Mouse (Mus musculus) Patski (cell line): ENCODE results near the gene Sema7a. TPM values are rescaled to one million over a fixed set of nuclear protein-coding genes. Genes with fewer than 3 reads are reported as not detected.

Source experiments
- ATAC-seq: fragments of 100-300 bp; one replicate; pipeline ENCODE4 v1.8.0; 2021
- CTCF ChIA-PET: fragments of 350-600 bp; sonication (Branson Sonifier 250); formaldehyde crosslinking; loops from one replicate; lab custom pipeline; 2022; ENCODE audit warnings: inconsistent platforms; lab: Charles Lee
- POLR2A ChIA-PET: fragments of 350-600 bp; sonication (Branson Sonifier 250); formaldehyde crosslinking; loops from one replicate; lab custom pipeline; 2022; ENCODE audit warnings: antibody characterized with exemption, inconsistent platforms; lab: Charles Lee
- DNase-seq: peaks from one replicate; pipeline ENCODE4 v3.0.0-alpha.2; 2011; ENCODE audit warnings: low read depth, low spot score
- H3K27me3 ChIP-seq: fragments of 371-371 bp; one replicate; pipeline ENCODE4 v1.5.1; 2021
- CTCF ChIP-seq: fragments of 100-300 bp; IDR thresholded peaks from one replicate; pipeline ENCODE4 v1.5.1; 2021
- in situ Hi-C: fragments of 300-500 bp; cut with MboI; formaldehyde crosslinking; loops from 3 replicates; pipeline ENCODE4 v1.11.1; 2018; ENCODE audit warnings: low pct_unique_long_range_greater_than_20kb, mixed read lengths
- polyA plus RNA-seq: library from polyadenylated mRNA; unstranded; gene quantifications from one replicate; pipeline ENCODE4 v1.2.3, GENCODE M21; 2021

Gene Sema7a
- polyA plus RNA-seq, 1 experiment from 2014 or later = 77.8 TPM

GRCm38 (mm10) chr9:57958615-57959014 is 18.7 kb downstream of the Sema7a start:
- TF ChIP-seq CTCF = no peak
- DNase-seq (no peak), ATAC-seq (no peak)
- CTCF ChIA-PET = interaction anchor here (1.1 kb wide), 1 partner anchor 19 kb away, joined by 5 read pairs; the partner anchor contains the start of gene Sema7a
- POLR2A ChIA-PET = no interaction called here
- no peaks in the 10 kb centered on the region for H3K27me3 ChIP-seq
- in situ Hi-C loops = no loop called here

- DNase-seq (no peak), ATAC-seq (no peak)
- no peak for TF ChIP-seq CTCF
- in situ Hi-C loops = no loop called here
- no peaks in the 10 kb centered on the region for H3K27me3 ChIP-seq
- POLR2A ChIA-PET = no interaction called here
- CTCF ChIA-PET = interaction anchor here (1.1 kb wide), 1 partner anchor 20 kb away, joined by 5 read pairs; the partner anchor contains the start of gene Sema7a
Measured at GRCm38 (mm10) chr9:57959399-57959798, 19.5 kb downstream of the Sema7a start.

- no peak for ATAC-seq
- no peak for TF ChIP-seq CTCF
- CTCF ChIA-PET = interaction anchor here (1.0 to 1.1 kb wide), 3 partner anchors 20 to 31 kb away, joined by 3 to 5 read pairs (median 5); partner anchors contain the start of gene Sema7a
- POLR2A ChIA-PET = no interaction called here
- in situ Hi-C loops = no loop called here
- DNase-seq = no peak
- H3K27me3 ChIP-seq = no peaks in the 10 kb centered on the region
Measured at GRCm38 (mm10) chr9:57959886-57960866, 20.3 kb downstream of the Sema7a start.

DNA sequence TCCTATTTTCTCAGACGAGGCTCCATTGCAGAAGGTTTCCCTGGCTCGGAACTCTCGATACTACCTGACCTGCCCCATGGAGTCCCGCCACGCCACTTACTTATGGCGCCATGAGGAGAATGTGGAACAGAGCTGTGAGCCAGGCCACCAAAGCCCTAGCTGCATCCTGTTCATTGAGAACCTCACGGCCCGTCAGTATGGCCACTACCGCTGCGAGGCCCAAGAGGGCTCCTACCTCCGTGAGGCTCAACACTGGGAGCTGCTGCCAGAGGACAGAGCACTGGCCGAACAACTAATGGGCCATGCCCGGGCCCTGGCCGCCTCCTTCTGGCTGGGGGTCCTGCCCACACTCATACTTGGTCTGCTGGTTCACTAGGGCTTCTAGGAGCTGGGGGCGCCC is 21.3 kb downstream of the Sema7a start:
- TF ChIP-seq CTCF = no peak
- ChIA-PET CTCF (interaction anchor here (1.0 kb wide), 1 partner anchor 30 kb away, joined by 3 read pairs; no protein-coding TSS in a partner anchor), POLR2A (interaction anchor here (0.6 kb wide), 1 partner anchor 8 kb away, joined by 3 read pairs; no protein-coding TSS in a partner anchor)
- ATAC-seq (no peak), DNase-seq (no peak)
- H3K27me3 ChIP-seq = no peaks in the 10 kb centered on the region
- in situ Hi-C loops = no loop called here

DNA sequence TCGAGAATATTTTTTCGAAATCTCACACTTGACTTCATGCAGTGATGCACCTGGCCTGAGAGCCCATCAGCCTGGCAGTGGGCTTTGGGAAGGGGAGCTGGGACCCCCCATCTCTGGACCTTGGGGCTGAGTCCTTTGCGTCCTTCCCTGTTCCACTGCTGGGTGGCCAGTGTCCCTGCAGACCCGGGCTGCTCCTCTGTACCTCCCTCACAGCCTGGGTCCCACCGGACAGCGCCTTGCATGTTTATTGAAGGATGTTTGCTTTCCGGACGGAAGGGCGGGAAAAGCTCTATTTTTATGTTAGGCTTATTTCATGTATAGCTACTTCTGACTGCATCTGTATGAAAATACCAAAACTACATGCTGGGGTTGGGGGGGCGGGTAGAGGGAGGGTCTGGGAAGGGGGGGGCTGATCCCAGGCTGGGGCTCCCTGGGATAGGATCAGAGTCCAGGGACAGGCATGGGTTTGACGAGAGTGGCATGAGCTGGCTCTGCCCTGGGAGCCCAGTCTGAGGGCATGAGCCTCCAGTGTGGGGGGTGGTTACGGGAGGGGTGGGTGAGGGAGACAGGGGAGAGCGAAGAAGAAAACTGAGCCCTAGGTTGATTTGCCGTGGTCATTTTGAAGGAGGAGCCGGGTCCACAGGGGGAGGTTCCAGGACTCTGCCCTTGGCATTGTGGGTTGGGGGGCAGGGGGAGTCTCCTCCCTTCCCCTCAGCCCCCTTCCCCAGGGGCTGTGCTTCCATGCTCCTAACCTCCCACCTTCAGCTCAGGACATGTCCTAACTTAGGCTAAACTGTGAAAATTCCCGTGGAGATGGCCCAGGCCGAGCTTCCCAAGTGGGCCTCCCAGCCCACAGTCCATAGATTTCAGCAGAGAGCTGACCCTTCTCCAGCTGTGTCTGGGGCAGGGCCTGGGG is 22.2 kb downstream of the Sema7a start:
- CTCF ChIA-PET = no interaction called here
- no peak for DNase-seq
- TF ChIP-seq CTCF = no peak
- H3K27me3 ChIP-seq = no peaks in the 10 kb centered on the region
- ATAC-seq = no peak
- POLR2A ChIA-PET = no interaction called here
- in situ Hi-C loops = no loop called here

DNA sequence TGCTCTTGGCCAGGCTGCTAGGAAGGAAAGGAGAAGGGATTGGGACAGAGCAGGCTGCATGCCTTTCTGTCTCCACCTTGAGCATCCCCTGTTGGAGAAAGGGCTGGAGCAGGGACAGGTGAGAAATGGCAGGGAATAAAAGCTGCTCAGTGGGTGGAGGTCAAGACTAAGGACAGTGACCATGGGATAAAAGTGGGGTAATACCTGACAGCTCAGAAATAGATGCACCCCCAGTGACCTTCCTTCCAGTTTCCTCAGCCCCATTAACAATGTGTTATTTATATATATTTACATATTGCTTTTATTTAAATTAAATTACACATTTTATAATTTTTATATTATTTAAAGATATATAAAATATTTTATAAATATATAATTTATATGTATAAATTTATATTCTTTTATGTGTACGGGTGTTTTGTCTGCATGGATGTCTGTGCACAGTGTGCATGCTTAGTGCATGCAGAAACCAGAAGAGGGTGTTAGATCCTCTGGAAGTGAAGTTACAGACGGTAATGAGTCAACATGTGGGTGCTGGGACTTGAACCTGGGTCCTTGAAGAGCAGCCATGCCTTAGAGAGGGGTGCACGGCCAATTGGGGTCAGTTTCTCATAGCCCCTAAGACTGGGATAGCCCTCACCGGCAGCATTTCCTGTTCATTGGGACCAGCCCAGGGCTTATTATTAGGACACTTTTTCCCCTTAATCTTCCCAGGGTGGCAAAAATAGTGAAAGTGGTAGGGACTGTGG is 23.5 kb downstream of the Sema7a start:
- in situ Hi-C loops = no loop called here
- TF ChIP-seq CTCF = no peak
- DNase-seq (no peak), ATAC-seq (no peak)
- POLR2A ChIA-PET = no interaction called here
- CTCF ChIA-PET = no interaction called here
- H3K27me3 ChIP-seq = no peaks in the 10 kb centered on the region

DNA sequence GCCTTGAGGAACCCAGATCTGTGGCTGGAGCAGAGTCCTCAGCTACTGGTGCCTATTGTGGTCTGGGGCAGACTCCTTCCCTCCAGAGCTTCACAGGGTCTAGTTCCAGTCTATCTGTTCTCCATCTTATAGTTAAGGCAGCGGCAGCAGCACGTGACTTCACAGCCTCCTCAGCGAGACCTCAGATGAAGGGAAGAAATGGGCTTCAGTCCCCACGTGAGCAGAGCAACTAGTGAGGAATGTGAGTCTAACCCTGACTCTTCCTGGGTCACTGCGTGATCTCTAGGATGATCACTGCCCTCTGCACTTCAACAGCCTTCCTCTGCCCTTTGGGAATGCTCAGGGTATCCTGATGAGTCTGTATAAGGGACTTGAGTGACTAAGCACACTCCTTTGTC is 24.1 kb downstream of the Sema7a start:
- POLR2A ChIA-PET = no interaction called here
- no peak for TF ChIP-seq CTCF
- no peaks in the 10 kb centered on the region for H3K27me3 ChIP-seq
- in situ Hi-C loops = no loop called here
- DNase-seq = no peak
- CTCF ChIA-PET = no interaction called here
- ATAC-seq = no peak

DNA sequence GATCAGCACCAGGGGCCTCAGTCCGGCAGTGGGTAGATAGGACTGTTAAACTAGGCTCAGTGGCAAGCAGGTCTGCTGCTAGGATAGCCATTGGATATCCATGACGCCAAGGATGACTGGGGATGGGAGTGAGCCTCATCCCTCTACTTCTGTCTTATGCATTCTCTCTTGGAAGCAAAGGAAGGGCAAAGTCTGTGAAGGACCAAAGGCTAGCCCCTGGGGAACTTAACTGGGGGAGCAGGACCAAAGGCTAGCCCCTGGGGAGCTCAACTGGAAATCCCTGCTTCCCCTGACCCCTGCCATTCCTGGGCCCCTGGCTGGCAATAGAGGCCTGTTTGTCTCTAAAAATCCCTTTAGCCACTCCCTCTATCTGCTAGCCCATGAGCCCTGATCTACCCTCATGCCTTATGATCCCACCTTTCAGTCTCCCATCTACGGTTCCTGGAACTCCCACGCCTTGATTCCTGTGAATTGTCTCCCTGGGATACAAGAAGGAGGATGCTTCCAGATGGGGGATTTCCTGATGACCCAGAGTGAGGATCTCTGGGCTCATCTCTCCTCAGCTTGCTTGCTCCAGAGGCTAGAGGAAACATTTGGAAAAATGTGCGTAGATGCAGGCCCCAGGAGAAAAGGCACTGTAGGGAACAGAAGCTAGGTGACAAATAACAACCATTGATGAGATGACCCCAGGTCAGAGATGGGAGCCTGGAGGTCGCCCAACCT is 24.8 kb downstream of the Sema7a start:
- in situ Hi-C loops = no loop called here
- DNase-seq (no peak), ATAC-seq (no peak)
- H3K27me3 ChIP-seq = no peaks in the 10 kb centered on the region
- no peak for TF ChIP-seq CTCF
- CTCF ChIA-PET = interaction anchor here (0.9 to 1.2 kb wide), 2 partner anchors 10 to 29 kb away, joined by 3 to 4 read pairs; no protein-coding TSS in a partner anchor
- POLR2A ChIA-PET = no interaction called here
